Mouse (Mus musculus) ES-E14 (cell line): ENCODE data around the gene Csf2rb.
"Not testable (repeated sequence)": the region's sequence is repeated elsewhere in the genome, so short reads cannot be mapped to it uniquely, and the experiment has no call there.

ENCODE experiments used
- HCFC1 ChIP-seq: IDR thresholded peaks from 2 replicates; pipeline ENCODE4 v1.6.1; 2012; ENCODE audit warnings: low read length, inconsistent platforms, borderline replicate concordance; ENCODE audit not compliant: insufficient read depth
- ZC3H11A ChIP-seq: IDR thresholded peaks from 2 replicates; pipeline ENCODE4 v1.6.1; 2012; ENCODE audit warnings: low read depth, mild to moderate bottlenecking, inconsistent platforms, low read length, borderline replicate concordance
- ZNF384 ChIP-seq: IDR thresholded peaks from 2 replicates; pipeline ENCODE4 v1.6.1; 2012; ENCODE audit warnings: low read depth, low read length, inconsistent platforms

GRCm38 (mm10) chr15:78340919-78341318 lies 15.4 kb downstream of the Csf2rb start:
- not testable (repeated sequence) for TF ChIP-seq ZNF384, ZC3H11A, HCFC1
